Mouse (Mus musculus) lung, embryonic 14.5 days (tissue): ENCODE results near the gene Hnf1b. TPM values are rescaled to one million over a fixed set of nuclear protein-coding genes. Genes with fewer than 3 reads are reported as not detected.

Experiments used
- ATAC-seq: fragments of 200-750 bp; cut with Nextera tagmentation; 2 replicates; pipeline ENCODE4 v1.8.0; 2017; ENCODE audit warnings: mild to moderate bottlenecking, moderate TSS enrichment, moderate library complexity; ENCODE audit not compliant: insufficient read depth
- DNase-seq: peaks from one replicate; pipeline ENCODE4 v3.0.0-alpha.2; 2015
- H3K27ac ChIP-seq: fragments of 300-500 bp; sonication (generic); 2 replicates; pipeline ENCODE4 v1.5.1; 2014; ENCODE audit warnings: low read depth, mild to moderate bottlenecking, moderate library complexity
- H3K27me3 ChIP-seq: fragments of 300-500 bp; sonication (generic); 2 replicates; pipeline ENCODE4 v1.6.1; 2014; ENCODE audit warnings: low read length, control low read depth; ENCODE audit not compliant: insufficient read depth
- H3K36me3 ChIP-seq: fragments of 300-500 bp; sonication (generic); 2 replicates; pipeline ENCODE4 v1.6.1; 2014; ENCODE audit warnings: control low read depth; ENCODE audit not compliant: insufficient read depth
- H3K4me1 ChIP-seq: fragments of 300-500 bp; sonication (generic); 2 replicates; pipeline ENCODE4 v1.6.1; 2014; ENCODE audit warnings: antibody characterized with exemption, control low read depth; ENCODE audit not compliant: insufficient read depth
- H3K4me2 ChIP-seq: fragments of 300-500 bp; sonication (generic); 2 replicates; pipeline ENCODE4 v1.6.1; 2014; ENCODE audit warnings: mild to moderate bottlenecking
- H3K4me3 ChIP-seq: fragments of 300-500 bp; sonication (generic); 2 replicates; pipeline ENCODE4 v1.5.1; 2014; ENCODE audit warnings: low read depth, low read length
- H3K9ac ChIP-seq: fragments of 300-500 bp; sonication (generic); 2 replicates; pipeline ENCODE4 v1.6.1; 2014
- H3K9me3 ChIP-seq: fragments of 300-500 bp; sonication (generic); 2 replicates; pipeline ENCODE4 v1.6.1; 2016; ENCODE audit warnings: low read depth, low read length, control low read depth
- CTCF ChIP-seq: IDR thresholded peaks from 2 replicates; pipeline ENCODE4 v1.5.1; 2016; ENCODE audit warnings: antibody characterized with exemption, low read depth
- WGBS: fragments of 180-500 bp; shearing (Covaris S2); extraction: QIAGEN DNeasy Blood & Tissue Kit; methylation state at CpG from one replicate; pipeline ENCODE4 v1.1.7; 2014; 5-methylcytosine and 5-hydroxymethylcytosine counted together
- polyA plus RNA-seq: library from polyadenylated mRNA; unstranded; fragments of >200 nt; fragmentation: Nextera tagmentation; extraction: Ambion mirVana; gene quantifications from 2 replicates; pipeline ENCODE4 v1.2.1, GENCODE M21; 2014

Hnf1b gene
- polyA plus RNA-seq, 1 experiment from 2014 or later: 11.4 TPM

- Histone ChIP-seq H3K4me2 (no peak overlapping the region), H3K4me1 (no peaks in the 10 kb centered on the region), H3K4me3 (no peak overlapping the region), H3K9ac (no peak overlapping the region), H3K36me3 (no peaks in the 10 kb centered on the region), H3K27ac (no peak overlapping the region), H3K9me3 (no peaks in the 10 kb centered on the region), H3K27me3 (no peaks in the 10 kb centered on the region)
- no peak for ATAC-seq
- DNase-seq: peak; percentile 4
- no peak for TF ChIP-seq CTCF
- 59% methylated on average over 4 of the region's 4 CpGs for WGBS
Measured at GRCm38 (mm10) chr11:83817994-83818393, 31.9 kb upstream of the Hnf1b start.

GRCm38 (mm10) chr11:83818591-83819127 is 31.2 kb upstream of the Hnf1b start:
- no peak overlapping the region for H3K4me3 ChIP-seq
- H3K4me1 ChIP-seq: no peaks in the 10 kb centered on the region
- DNase-seq (no peak), ATAC-seq (no peak)
- H3K27ac ChIP-seq: 0 out of 2 replicates have a peak overlapping the region, but pooled peaks have one; percentile 27
- WGBS: 52% methylated on average over 9 of the region's 9 CpGs
- TF ChIP-seq CTCF: no peak
- no peaks in the 10 kb centered on the region for H3K9me3 ChIP-seq
- H3K4me2 ChIP-seq: no peak overlapping the region
- H3K27me3 ChIP-seq: no peaks in the 10 kb centered on the region
- no peak overlapping the region for H3K9ac ChIP-seq
- no peaks in the 10 kb centered on the region for H3K36me3 ChIP-seq

- ATAC-seq (peak; percentile 52; the same call in 1 of the 2 replicates), DNase-seq (peak; percentile 73)
- TF ChIP-seq CTCF: no peak
- Histone ChIP-seq H3K9ac (no peak overlapping the region), H3K4me3 (no peak overlapping the region), H3K4me1 (no peaks in the 10 kb centered on the region), H3K9me3 (no peaks in the 10 kb centered on the region), H3K4me2 (no peak overlapping the region), H3K27me3 (no peaks in the 10 kb centered on the region), H3K36me3 (no peaks in the 10 kb centered on the region), H3K27ac (peak overlapping the region; percentile 76)
- 48% methylated on average over 10 of the region's 10 CpGs for WGBS
Measured at GRCm38 (mm10) chr11:83819806-83820483, 29.9 kb upstream of the Hnf1b start.

- no peak overlapping the region for H3K9ac ChIP-seq
- H3K4me1 ChIP-seq: no peaks in the 10 kb centered on the region
- no peak overlapping the region for H3K27ac ChIP-seq
- H3K4me3 ChIP-seq: no peak overlapping the region
- H3K27me3 ChIP-seq: no peaks in the 10 kb centered on the region
- ATAC-seq: no peak
- 85% methylated on average over 3 of the region's 3 CpGs for WGBS
- no peak overlapping the region for H3K4me2 ChIP-seq
- no peak for TF ChIP-seq CTCF
- no peaks in the 10 kb centered on the region for H3K9me3 ChIP-seq
- no peak for DNase-seq
- H3K36me3 ChIP-seq: no peaks in the 10 kb centered on the region
Measured at GRCm38 (mm10) chr11:83826142-83826541, 23.7 kb upstream of the Hnf1b start.

- H3K4me3 ChIP-seq: no peak overlapping the region
- no peak for TF ChIP-seq CTCF
- WGBS: 77% methylated on average over 8 of the region's 8 CpGs
- H3K4me1 ChIP-seq: no peaks in the 10 kb centered on the region
- ATAC-seq (no peak), DNase-seq (no peak)
- no peaks in the 10 kb centered on the region for H3K9me3 ChIP-seq
- no peak overlapping the region for H3K27ac ChIP-seq
- no peaks in the 10 kb centered on the region for H3K27me3 ChIP-seq
- H3K9ac ChIP-seq: no peak overlapping the region
- no peak overlapping the region for H3K4me2 ChIP-seq
- no peaks in the 10 kb centered on the region for H3K36me3 ChIP-seq
Measured at GRCm38 (mm10) chr11:83828553-83829142, 21.2 kb upstream of the Hnf1b start.

- H3K27ac ChIP-seq: no peak overlapping the region
- DNase-seq: peak; percentile 75
Measured at GRCm38 (mm10) chr11:83832389-83832788, 17.5 kb upstream of the Hnf1b start.

GRCm38 (mm10) chr11:83833517-83833916 is 16.3 kb upstream of the Hnf1b start:
- no peaks in the 10 kb centered on the region for H3K27me3 ChIP-seq
- no peaks in the 10 kb centered on the region for H3K4me1 ChIP-seq
- 74% methylated on average over 6 of the region's 6 CpGs for WGBS
- H3K4me3 ChIP-seq: no peak overlapping the region
- TF ChIP-seq CTCF: no peak
- no peaks in the 10 kb centered on the region for H3K36me3 ChIP-seq
- no peak overlapping the region for H3K27ac ChIP-seq
- no peak overlapping the region for H3K9ac ChIP-seq
- no peak overlapping the region for H3K4me2 ChIP-seq
- no peaks in the 10 kb centered on the region for H3K9me3 ChIP-seq
- ATAC-seq: no peak
- no peak for DNase-seq

More at GRCm38 (mm10) chr11:83832389-83832788, 17.5 kb upstream of the Hnf1b start:
- no peaks in the 10 kb centered on the region for H3K27me3 ChIP-seq
- H3K9ac ChIP-seq: no peak overlapping the region
- WGBS: 46% methylated on average over 8 of the region's 8 CpGs
- no peak overlapping the region for H3K4me3 ChIP-seq
- H3K9me3 ChIP-seq: no peaks in the 10 kb centered on the region
- H3K4me1 ChIP-seq: no peaks in the 10 kb centered on the region
- TF ChIP-seq CTCF: peak; percentile 77
- H3K36me3 ChIP-seq: no peaks in the 10 kb centered on the region
- H3K4me2 ChIP-seq: no peak overlapping the region
- ATAC-seq: no peak
